Mouse (Mus musculus): ENCODE data around the gene Jazf1.

- TF ChIP-seq EP300 (IDR thresholded peaks at IDR 0.05; ENCODE audit: low read depth) (no peak), CTCF (IDR thresholded peaks at IDR 0.05; ENCODE audit: low read depth) (no peak)
These were observed 197.1 kb downstream of the Jazf1 start for GRCm38 (mm10) chr6:52871306-52871705.

Data from liver, postnatal 0 days (tissue).